Mouse (Mus musculus) midbrain, embryonic 14.5 days (tissue): ENCODE results near the gene Lrrc20. TPM values are rescaled to one million over a fixed set of nuclear protein-coding genes. Genes with fewer than 3 reads are reported as not detected.

Experiments used
- ATAC-seq: fragments of 200-750 bp; cut with Nextera tagmentation; 2 replicates; pipeline ENCODE4 v1.8.0; 2017; ENCODE audit warnings: moderate number of reproducible peaks, moderate library complexity; ENCODE audit not compliant: low FRiP score, low TSS enrichment
- DNase-seq: peaks from one replicate; pipeline ENCODE4 v3.0.0-alpha.2; 2015
- H3K27ac ChIP-seq: fragments of 300-500 bp; sonication (generic); replicated peaks from 2 replicates; pipeline ENCODE4 v1.5.1; 2014; ENCODE audit warnings: mild to moderate bottlenecking, low read depth, low read length, moderate library complexity
- H3K27me3 ChIP-seq: fragments of 300-500 bp; sonication (generic); 2 replicates; pipeline ENCODE4 v1.6.1; 2014; ENCODE audit warnings: low read length, control low read depth, mixed read lengths; ENCODE audit not compliant: control insufficient read depth, insufficient read depth
- H3K36me3 ChIP-seq: fragments of 300-500 bp; sonication (generic); 2 replicates; pipeline ENCODE4 v1.6.1; 2014; ENCODE audit warnings: low read length, control low read depth; ENCODE audit not compliant: control insufficient read depth, insufficient read depth
- H3K4me1 ChIP-seq: fragments of 300-500 bp; sonication (generic); 2 replicates; pipeline ENCODE4 v1.6.1; 2014; ENCODE audit warnings: mild to moderate bottlenecking, antibody characterized with exemption, low read length, control low read depth; ENCODE audit not compliant: control insufficient read depth, insufficient read depth
- H3K4me2 ChIP-seq: fragments of 300-500 bp; sonication (generic); 2 replicates; pipeline ENCODE4 v1.6.1; 2014; ENCODE audit warnings: mild to moderate bottlenecking, low read length, moderate library complexity
- H3K4me3 ChIP-seq: fragments of 300-500 bp; sonication (generic); replicated peaks from 2 replicates; pipeline ENCODE4 v1.5.1; 2014; ENCODE audit warnings: low read depth, low read length
- H3K9ac ChIP-seq: fragments of 300-500 bp; sonication (generic); replicated peaks from 2 replicates; pipeline ENCODE4 v1.6.1; 2014; ENCODE audit warnings: mild to moderate bottlenecking, low read length, moderate library complexity
- H3K9me3 ChIP-seq: fragments of 300-500 bp; sonication (generic); 2 replicates; pipeline ENCODE4 v1.6.1; 2016; ENCODE audit warnings: low read length, control low read depth, mixed read lengths; ENCODE audit not compliant: control insufficient read depth
- WGBS: fragments of 180-500 bp; shearing (Covaris S2); extraction: QIAGEN DNeasy Blood & Tissue Kit; methylation state at CpG from one replicate; pipeline ENCODE4 v1.1.7; 2014; 5-methylcytosine and 5-hydroxymethylcytosine counted together
- polyA plus RNA-seq: library from polyadenylated mRNA; unstranded; fragments of >200 nt; fragmentation: Nextera tagmentation; extraction: Ambion mirVana; gene quantifications from 2 replicates; pipeline ENCODE4 v1.2.1, GENCODE M21; 2014

The Lrrc20 gene
- polyA plus RNA-seq, 1 experiment from 2014 or later: 17.6 TPM

- no peak overlapping the region for H3K4me3 ChIP-seq
- ATAC-seq (no peak), DNase-seq (no peak)
- no peaks in the 10 kb centered on the region for H3K9me3 ChIP-seq
- 87% methylated on average over 4 of the region's 4 CpGs for WGBS
- no peaks in the 10 kb centered on the region for H3K27me3 ChIP-seq
- H3K36me3 ChIP-seq: no peaks in the 10 kb centered on the region
- peaks cover 5% of the 10 kb centered on the region for H3K4me1 ChIP-seq
- no peak overlapping the region for H3K4me2 ChIP-seq
- no peak overlapping the region for H3K27ac ChIP-seq
- no peak overlapping the region for H3K9ac ChIP-seq
Measured at GRCm38 (mm10) chr10:61479927-61480326, 4.3 kb downstream of the Lrrc20 start.

GRCm38 (mm10) chr10:61480488-61480887, 4.9 kb downstream of the Lrrc20 start:
- H3K9me3 ChIP-seq: no peaks in the 10 kb centered on the region
- no peak for DNase-seq
- no peaks in the 10 kb centered on the region for H3K36me3 ChIP-seq
- no peak overlapping the region for H3K27ac ChIP-seq
- no peak overlapping the region for H3K4me2 ChIP-seq
- WGBS: 81% methylated on average over 1 of the region's 1 CpGs
- H3K27me3 ChIP-seq: no peaks in the 10 kb centered on the region
- H3K4me1 ChIP-seq: peaks cover 4% of the 10 kb centered on the region; the same call in 1 of the 2 replicates
- H3K9ac ChIP-seq: no peak overlapping the region
- no peak for ATAC-seq
- no peak overlapping the region for H3K4me3 ChIP-seq

GRCm38 (mm10) chr10:61482771-61483170, 7.2 kb downstream of the Lrrc20 start:
- Histone ChIP-seq H3K4me3 (no peak overlapping the region), H3K4me1 (no peaks in the 10 kb centered on the region), H3K9ac (no peak overlapping the region), H3K27ac (no peak overlapping the region), H3K36me3 (no peaks in the 10 kb centered on the region), H3K27me3 (no peaks in the 10 kb centered on the region), H3K9me3 (no peaks in the 10 kb centered on the region), H3K4me2 (no peak overlapping the region)
- DNase-seq: no peak
- ATAC-seq: no peak
- WGBS: 86% methylated on average over 7 of the region's 7 CpGs

GRCm38 (mm10) chr10:61484801-61485200, 9.2 kb downstream of the Lrrc20 start:
- Histone ChIP-seq H3K27ac (no peak overlapping the region), H3K27me3 (no peaks in the 10 kb centered on the region), H3K4me2 (no peak overlapping the region), H3K9ac (no peak overlapping the region), H3K4me3 (no peak overlapping the region), H3K9me3 (no peaks in the 10 kb centered on the region), H3K4me1 (no peaks in the 10 kb centered on the region), H3K36me3 (no peaks in the 10 kb centered on the region)
- DNase-seq (no peak), ATAC-seq (no peak)
- WGBS: 88% methylated on average over 11 of the region's 11 CpGs

GRCm38 (mm10) chr10:61486551-61487339, 11.1 kb downstream of the Lrrc20 start:
- no peak for DNase-seq
- no peak overlapping the region for H3K4me3 ChIP-seq
- H3K27ac ChIP-seq: no peak overlapping the region
- no peaks in the 10 kb centered on the region for H3K9me3 ChIP-seq
- no peak for ATAC-seq
- no peak overlapping the region for H3K9ac ChIP-seq
- H3K36me3 ChIP-seq: no peaks in the 10 kb centered on the region
- no peaks in the 10 kb centered on the region for H3K4me1 ChIP-seq
- H3K4me2 ChIP-seq: no peak overlapping the region
- H3K27me3 ChIP-seq: no peaks in the 10 kb centered on the region
- WGBS: 87% methylated on average over 8 of the region's 8 CpGs

GRCm38 (mm10) chr10:61488522-61489110, 13.0 kb downstream of the Lrrc20 start:
- H3K27me3 ChIP-seq: no peaks in the 10 kb centered on the region
- WGBS: 87% methylated on average over 6 of the region's 6 CpGs
- no peak overlapping the region for H3K4me3 ChIP-seq
- no peaks in the 10 kb centered on the region for H3K36me3 ChIP-seq
- H3K27ac ChIP-seq: no peak overlapping the region
- H3K9ac ChIP-seq: no peak overlapping the region
- DNase-seq (no peak), ATAC-seq (no peak)
- no peaks in the 10 kb centered on the region for H3K4me1 ChIP-seq
- H3K9me3 ChIP-seq: no peaks in the 10 kb centered on the region
- H3K4me2 ChIP-seq: no peak overlapping the region

GRCm38 (mm10) chr10:61491573-61491972, 16.0 kb downstream of the Lrrc20 start:
- ATAC-seq (no peak), DNase-seq (no peak)
- H3K27me3 ChIP-seq: no peaks in the 10 kb centered on the region
- H3K4me1 ChIP-seq: peaks cover 12% of the 10 kb centered on the region
- H3K27ac ChIP-seq: no peak overlapping the region
- H3K4me3 ChIP-seq: no peak overlapping the region
- H3K9me3 ChIP-seq: no peaks in the 10 kb centered on the region
- H3K9ac ChIP-seq: no peak overlapping the region
- 58% methylated on average over 8 of the region's 8 CpGs for WGBS
- H3K4me2 ChIP-seq: no peak overlapping the region
- no peaks in the 10 kb centered on the region for H3K36me3 ChIP-seq

- WGBS: 11% methylated on average over 11 of the region's 11 CpGs
- Histone ChIP-seq H3K4me3 (no peak overlapping the region), H3K36me3 (no peaks in the 10 kb centered on the region), H3K27me3 (no peaks in the 10 kb centered on the region), H3K9ac (no peak overlapping the region), H3K4me2 (no peak overlapping the region), H3K4me1 (peaks cover 12% of the 10 kb centered on the region), H3K9me3 (no peaks in the 10 kb centered on the region), H3K27ac (no peak overlapping the region)
- DNase-seq (peak; percentile 88), ATAC-seq (0 out of 2 replicates have a peak, but pooled peaks have one; percentile 37)
Measured at GRCm38 (mm10) chr10:61492040-61492439, 16.4 kb downstream of the Lrrc20 start.

GRCm38 (mm10) chr10:61495461-61495860, 19.9 kb downstream of the Lrrc20 start:
- H3K4me2 ChIP-seq: no peak overlapping the region
- DNase-seq (no peak), ATAC-seq (no peak)
- H3K4me3 ChIP-seq: no peak overlapping the region
- 34% methylated on average over 4 of the region's 4 CpGs for WGBS
- no peaks in the 10 kb centered on the region for H3K36me3 ChIP-seq
- H3K27ac ChIP-seq: peak overlapping the region; percentile 32
- H3K4me1 ChIP-seq: peaks cover 12% of the 10 kb centered on the region
- no peaks in the 10 kb centered on the region for H3K9me3 ChIP-seq
- no peak overlapping the region for H3K9ac ChIP-seq
- H3K27me3 ChIP-seq: no peaks in the 10 kb centered on the region
